Mouse (Mus musculus): ENCODE data around the gene Fam126a. TPM values are rescaled to one million over a fixed set of nuclear protein-coding genes. Genes with fewer than 3 reads are reported as not detected.

Gene Fam126a
- polyA plus RNA-seq, 1 experiment = 6.0 TPM

DNA sequence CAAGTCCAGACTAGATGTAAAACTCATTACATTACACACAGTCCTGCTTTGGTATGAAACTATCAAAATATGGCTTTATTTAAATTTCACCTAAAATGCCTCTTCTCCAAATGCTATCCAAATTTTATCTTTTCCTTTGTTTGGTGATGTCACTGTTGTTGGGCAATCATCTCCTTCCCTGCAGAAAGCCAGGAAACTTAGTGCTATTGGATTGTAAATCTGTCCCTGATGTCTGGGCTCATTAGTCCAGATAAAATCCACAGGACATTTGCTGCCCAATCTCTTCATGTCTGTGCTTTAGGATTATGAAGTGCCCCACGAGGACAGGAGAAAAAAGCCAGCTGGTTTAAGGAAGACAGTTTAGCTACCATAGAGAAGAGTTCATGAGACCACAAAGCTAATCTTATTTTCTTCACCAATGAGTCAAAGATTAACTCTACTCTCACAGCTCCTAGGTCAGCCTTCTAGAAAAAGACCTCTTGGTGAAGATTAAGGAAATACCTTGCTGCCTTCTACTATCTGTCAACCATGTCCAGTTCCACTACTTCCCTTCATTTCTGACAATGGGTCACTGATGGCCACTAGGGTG lies 31.3 kb downstream of the Fam126a start:
- H3K9me3 ChIP-seq = no peaks in the 10 kb centered on the region
- peaks cover 71% of the 10 kb centered on the region for H3K36me3 ChIP-seq (replicated peaks; ENCODE audit: low read length)
- H3K27me3 ChIP-seq (replicated peaks) = no peaks in the 10 kb centered on the region
- TF ChIP-seq FLI1 (IDR thresholded peaks at IDR 0.05; ENCODE audit: low read length) (no peak), GATA1 (IDR thresholded peaks at IDR 0.05; ENCODE audit: borderline replicate concordance, low read length) (no peak)
- no peak overlapping the region for H3K4me3 ChIP-seq (replicated peaks)
- peaks cover 51% of the 10 kb centered on the region for H3K4me1 ChIP-seq

DNA sequence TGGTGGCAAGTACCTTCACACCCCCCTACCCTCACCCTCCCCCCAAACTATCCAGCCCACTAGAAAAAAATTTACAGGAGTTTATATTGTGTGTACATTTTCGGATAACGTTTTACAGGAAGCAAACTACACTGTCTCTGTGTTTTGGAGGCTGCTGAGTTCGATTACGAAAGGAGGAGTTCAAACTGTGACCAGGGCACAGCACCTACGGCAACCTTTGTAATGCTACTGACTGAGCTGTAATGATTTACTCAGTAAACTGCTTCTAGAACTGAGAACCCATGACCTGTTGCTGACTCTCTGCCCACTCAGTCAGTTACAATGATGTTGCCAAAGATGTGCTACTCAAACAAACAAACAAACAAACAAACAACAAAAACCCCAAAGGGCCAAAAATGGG lies 34.5 kb downstream of the Fam126a start:
- Histone ChIP-seq H3K4me3 (replicated peaks) (no peak overlapping the region), H3K9me3 (no peaks in the 10 kb centered on the region), H3K36me3 (replicated peaks; ENCODE audit: low read length) (peaks cover 85% of the 10 kb centered on the region), H3K4me1 (peaks cover 51% of the 10 kb centered on the region), H3K27me3 (replicated peaks) (no peaks in the 10 kb centered on the region)
- TF ChIP-seq FLI1 (IDR thresholded peaks at IDR 0.05; ENCODE audit: low read length) (no peak), GATA1 (IDR thresholded peaks at IDR 0.05; ENCODE audit: borderline replicate concordance, low read length) (no peak)

DNA sequence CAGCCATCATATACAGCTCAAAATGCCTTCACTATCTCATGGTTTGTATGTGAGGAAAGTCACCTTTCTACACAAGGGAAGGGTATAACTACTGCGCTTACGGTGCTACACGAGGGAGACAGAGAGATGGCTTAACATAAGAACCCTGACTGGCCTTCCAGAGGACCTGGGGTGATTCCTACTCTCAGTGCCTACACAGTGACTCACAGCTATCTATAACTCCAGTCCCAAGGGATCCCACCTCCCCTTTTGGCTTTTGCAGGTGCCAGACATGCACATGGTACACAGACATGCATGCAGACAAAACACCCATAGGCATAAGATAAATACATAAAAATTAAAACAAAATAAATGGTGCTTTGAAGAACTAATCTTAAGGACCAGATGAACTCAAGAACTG lies 35.6 kb downstream of the Fam126a start:
- peaks cover 53% of the 10 kb centered on the region for H3K4me1 ChIP-seq
- H3K4me3 ChIP-seq (replicated peaks) = no peak overlapping the region
- peaks cover 86% of the 10 kb centered on the region for H3K36me3 ChIP-seq (replicated peaks; ENCODE audit: low read length)
- TF ChIP-seq FLI1 (IDR thresholded peaks at IDR 0.05; ENCODE audit: low read length) (no peak), GATA1 (IDR thresholded peaks at IDR 0.05; ENCODE audit: borderline replicate concordance, low read length) (no peak)
- H3K27me3 ChIP-seq (replicated peaks) = no peaks in the 10 kb centered on the region
- no peaks in the 10 kb centered on the region for H3K9me3 ChIP-seq

DNA sequence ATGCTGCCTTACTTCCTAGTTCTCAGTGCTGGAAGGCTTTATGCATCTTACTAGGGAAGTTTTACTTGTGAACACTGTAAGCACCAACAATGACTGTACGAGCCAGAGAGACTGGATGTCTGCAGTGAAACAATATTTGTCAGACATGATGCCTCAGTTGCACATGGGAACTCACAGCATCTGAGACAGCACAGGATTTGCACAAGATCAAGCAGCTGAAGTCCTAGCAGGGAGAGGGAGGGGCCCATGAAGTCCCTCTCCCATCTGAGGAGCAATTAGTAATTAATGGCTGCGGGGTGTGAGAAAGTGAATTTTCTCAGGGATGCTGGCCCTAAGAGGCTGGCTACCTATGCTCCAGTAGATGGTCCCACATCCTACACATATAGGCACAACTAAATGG lies 36.3 kb downstream of the Fam126a start:
- H3K9me3 ChIP-seq = no peaks in the 10 kb centered on the region
- peaks cover 53% of the 10 kb centered on the region for H3K4me1 ChIP-seq
- H3K4me3 ChIP-seq (replicated peaks) = no peak overlapping the region
- no peaks in the 10 kb centered on the region for H3K27me3 ChIP-seq (replicated peaks)
- TF ChIP-seq GATA1 (IDR thresholded peaks at IDR 0.05; ENCODE audit: borderline replicate concordance, low read length) = no peak
- TF ChIP-seq FLI1 (IDR thresholded peaks at IDR 0.05; ENCODE audit: low read length) = no peak
- H3K36me3 ChIP-seq (replicated peaks; ENCODE audit: low read length) = peaks cover 86% of the 10 kb centered on the region

DNA sequence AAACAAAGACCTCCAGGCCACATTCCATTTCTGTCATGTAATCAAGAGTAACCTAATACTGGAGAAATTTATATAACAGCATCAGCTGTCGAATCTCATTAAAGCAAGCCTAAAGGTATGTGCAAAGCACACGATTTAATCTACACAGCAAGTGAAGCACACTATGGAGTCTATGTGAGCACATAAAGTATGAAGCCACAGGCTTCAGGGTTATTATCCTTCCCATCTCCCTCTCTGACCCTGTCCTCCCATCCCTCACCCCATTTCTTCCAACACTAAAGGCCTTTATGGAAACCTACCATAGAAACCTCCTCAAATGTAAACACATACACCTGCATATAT lies 37.0 kb downstream of the Fam126a start:
- TF ChIP-seq GATA1 (IDR thresholded peaks at IDR 0.05; ENCODE audit: borderline replicate concordance, low read length) = no peak
- Histone ChIP-seq H3K36me3 (replicated peaks; ENCODE audit: low read length) (peaks cover 85% of the 10 kb centered on the region), H3K4me1 (peaks cover 52% of the 10 kb centered on the region), H3K9me3 (no peaks in the 10 kb centered on the region), H3K4me3 (replicated peaks) (no peak overlapping the region), H3K27me3 (replicated peaks) (no peaks in the 10 kb centered on the region)

DNA sequence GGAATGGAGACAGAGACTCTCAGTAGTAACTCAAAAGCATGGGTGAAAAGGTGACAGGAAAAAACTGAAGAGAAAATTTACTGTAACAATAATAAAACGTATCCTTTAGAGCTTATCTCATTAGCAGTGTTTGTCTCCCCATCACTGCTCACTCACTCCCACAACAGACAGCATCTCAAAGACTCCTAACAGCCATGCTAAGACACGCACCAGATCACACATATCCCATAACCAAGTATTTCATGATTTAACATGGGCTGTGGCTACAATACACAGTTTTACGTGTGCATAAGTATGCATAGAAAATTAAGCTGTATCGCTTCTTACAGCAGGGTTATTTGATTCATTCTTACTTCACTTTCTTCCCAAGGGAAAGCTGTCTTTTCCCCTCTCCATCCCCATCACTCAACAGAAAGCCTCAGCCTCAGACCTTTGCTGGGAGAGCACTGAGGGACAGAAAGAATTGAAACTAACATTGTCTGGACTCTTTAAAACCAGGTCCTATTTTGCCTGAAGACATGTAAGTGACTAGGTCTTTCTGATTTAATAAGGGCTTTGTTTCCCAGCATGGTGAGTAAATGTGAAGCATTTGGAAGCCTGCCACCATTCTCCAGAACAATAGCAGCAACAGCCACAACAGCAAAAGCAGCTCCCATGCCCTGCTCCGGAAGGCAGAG lies 37.5 kb downstream of the Fam126a start:
- Histone ChIP-seq H3K4me3 (replicated peaks) (no peak overlapping the region), H3K27me3 (replicated peaks) (no peaks in the 10 kb centered on the region), H3K9me3 (no peaks in the 10 kb centered on the region), H3K36me3 (replicated peaks; ENCODE audit: low read length) (peaks cover 85% of the 10 kb centered on the region), H3K4me1 (peaks cover 52% of the 10 kb centered on the region)
- TF ChIP-seq FLI1 (IDR thresholded peaks at IDR 0.05; ENCODE audit: low read length) = no peak
- no peak for TF ChIP-seq GATA1 (IDR thresholded peaks at IDR 0.05; ENCODE audit: borderline replicate concordance, low read length)

DNA sequence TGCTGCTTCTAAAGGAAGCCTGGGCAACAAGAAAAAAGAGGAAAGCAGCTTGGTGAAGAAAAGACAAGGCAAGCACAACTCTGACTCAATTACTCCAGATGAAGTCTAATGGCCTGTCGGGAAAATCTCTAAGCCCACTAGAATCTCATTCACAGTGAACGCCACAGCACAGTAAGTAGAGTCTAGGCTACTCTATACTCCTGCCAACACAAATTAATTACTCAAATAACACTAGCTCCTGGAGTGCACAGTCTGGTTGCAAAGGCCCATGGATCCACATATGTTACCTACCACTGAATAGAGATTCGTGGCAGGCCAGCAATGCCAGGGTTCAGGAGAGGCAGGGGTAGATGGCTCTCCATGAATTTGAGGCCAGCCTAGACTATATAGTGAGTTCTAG lies 40.5 kb downstream of the Fam126a start:
- no peaks in the 10 kb centered on the region for H3K27me3 ChIP-seq (replicated peaks)
- H3K4me3 ChIP-seq (replicated peaks) = no peak overlapping the region
- H3K9me3 ChIP-seq = no peaks in the 10 kb centered on the region
- peaks cover 90% of the 10 kb centered on the region for H3K36me3 ChIP-seq (replicated peaks; ENCODE audit: low read length)
- H3K4me1 ChIP-seq = peaks cover 44% of the 10 kb centered on the region
- TF ChIP-seq GATA1 (IDR thresholded peaks at IDR 0.05; ENCODE audit: borderline replicate concordance, low read length) (no peak), FLI1 (IDR thresholded peaks at IDR 0.05; ENCODE audit: low read length) (no peak)

DNA sequence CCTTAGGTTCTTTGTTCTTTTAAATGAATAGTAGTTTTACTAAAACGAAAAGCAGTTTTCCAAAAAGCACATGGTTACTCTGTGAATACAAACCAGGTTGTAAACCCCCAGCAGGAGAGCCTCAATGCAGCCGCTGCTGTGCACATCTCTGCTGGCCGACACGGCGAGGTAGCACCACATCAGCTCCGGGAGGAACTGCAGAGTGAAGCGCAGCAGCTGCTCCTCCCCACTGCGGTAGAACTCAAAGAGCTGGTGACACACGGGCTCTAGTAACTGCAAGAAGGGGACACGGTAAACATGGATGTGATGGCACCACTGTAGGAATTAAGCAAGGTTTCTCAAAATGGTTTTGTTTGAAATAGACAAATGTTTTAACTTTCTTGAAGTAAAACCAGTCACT lies 42.7 kb downstream of the Fam126a start:
- H3K4me3 ChIP-seq (replicated peaks) = no peak overlapping the region
- H3K4me1 ChIP-seq = peaks cover 26% of the 10 kb centered on the region
- no peaks in the 10 kb centered on the region for H3K9me3 ChIP-seq
- H3K36me3 ChIP-seq (replicated peaks; ENCODE audit: low read length) = peaks cover 93% of the 10 kb centered on the region
- no peaks in the 10 kb centered on the region for H3K27me3 ChIP-seq (replicated peaks)
- no peak for TF ChIP-seq FLI1 (IDR thresholded peaks at IDR 0.05; ENCODE audit: low read length)
- no peak for TF ChIP-seq GATA1 (IDR thresholded peaks at IDR 0.05; ENCODE audit: borderline replicate concordance, low read length)

DNA sequence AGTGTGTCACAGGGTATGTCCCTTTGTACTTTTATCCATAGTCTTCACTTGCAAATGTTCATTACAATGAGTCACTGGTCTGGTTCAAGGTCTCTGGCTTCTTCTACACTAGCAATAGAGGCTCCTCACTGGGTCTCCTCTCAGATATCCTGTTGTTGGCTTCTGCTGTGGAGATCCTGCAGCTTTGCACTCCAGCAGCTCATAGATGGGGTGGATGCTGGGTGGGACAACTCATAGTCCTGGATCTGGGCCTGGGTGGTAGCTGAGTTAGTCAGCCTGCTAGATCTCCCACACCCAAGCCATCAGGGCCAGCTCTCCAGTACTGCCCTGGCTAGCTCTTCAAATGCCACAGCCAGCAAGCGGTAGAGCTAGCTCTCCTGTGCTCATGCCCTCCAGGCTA lies 48.4 kb downstream of the Fam126a start:
- no peaks in the 10 kb centered on the region for H3K27me3 ChIP-seq (replicated peaks)
- peaks cover 9% of the 10 kb centered on the region; the same call in 1 of the 2 replicates for H3K4me1 ChIP-seq
- H3K4me3 ChIP-seq (replicated peaks) = no peak overlapping the region
- no peak for TF ChIP-seq FLI1 (IDR thresholded peaks at IDR 0.05; ENCODE audit: low read length)
- H3K9me3 ChIP-seq = no peaks in the 10 kb centered on the region
- peaks cover 97% of the 10 kb centered on the region for H3K36me3 ChIP-seq (replicated peaks; ENCODE audit: low read length)

DNA sequence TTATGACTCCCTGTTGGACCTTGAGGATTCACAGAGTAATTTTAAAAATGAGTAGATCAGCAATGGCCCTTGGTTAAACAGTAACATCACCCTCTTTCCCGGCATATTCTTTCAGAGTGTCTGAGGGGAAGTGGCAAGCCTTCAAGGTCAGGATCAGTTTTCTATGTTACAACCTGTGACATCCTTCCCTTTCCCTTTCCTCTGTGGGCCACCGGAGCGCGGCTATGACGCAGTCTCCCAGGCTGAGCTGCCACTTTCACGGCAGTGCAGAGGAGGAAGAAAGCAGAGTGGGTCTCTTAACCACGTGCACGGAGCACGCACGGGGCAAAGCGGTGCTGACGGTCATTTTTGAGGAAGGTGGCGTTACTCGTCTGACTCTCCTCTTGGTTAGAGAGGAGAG lies 52.0 kb downstream of the Fam126a start:
- H3K4me1 ChIP-seq = peaks cover 19% of the 10 kb centered on the region
- no peaks in the 10 kb centered on the region for H3K27me3 ChIP-seq (replicated peaks)
- no peaks in the 10 kb centered on the region for H3K9me3 ChIP-seq
- TF ChIP-seq GATA1 (IDR thresholded peaks at IDR 0.05; ENCODE audit: borderline replicate concordance, low read length) (no peak), FLI1 (IDR thresholded peaks at IDR 0.05; ENCODE audit: low read length) (no peak)
- H3K4me3 ChIP-seq (replicated peaks) = no peak overlapping the region
- peaks cover 93% of the 10 kb centered on the region for H3K36me3 ChIP-seq (replicated peaks; ENCODE audit: low read length)

All from megakaryocyte, embryonic 14.5 days (primary cell).